Mouse (Mus musculus): Measurements from ENCODE around the gene Hspd1.

Gene Hspd1

DNA sequence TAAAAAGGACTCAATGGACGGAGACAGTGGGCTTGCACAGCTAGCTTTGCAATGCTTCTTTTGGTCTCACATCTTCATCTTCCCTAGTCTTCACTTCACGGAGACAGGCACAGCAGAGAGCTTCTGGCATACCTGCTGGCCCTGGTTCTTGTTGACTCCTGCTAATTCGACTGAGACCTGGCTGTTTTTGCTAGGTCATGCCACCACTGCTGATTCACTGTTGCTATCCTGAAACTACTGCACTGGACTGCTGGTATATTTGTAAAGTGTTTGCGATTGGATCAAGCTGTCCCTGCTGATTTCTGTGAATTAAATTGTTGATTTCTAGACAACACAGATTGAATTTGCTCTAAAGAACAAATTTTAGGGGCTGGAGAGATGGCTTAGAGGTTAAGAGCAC is 46.4 kb downstream of the Hspd1 start:
- no peak for DNase-seq (ENCODE audit: low spot score in 2 of 2)

DNA sequence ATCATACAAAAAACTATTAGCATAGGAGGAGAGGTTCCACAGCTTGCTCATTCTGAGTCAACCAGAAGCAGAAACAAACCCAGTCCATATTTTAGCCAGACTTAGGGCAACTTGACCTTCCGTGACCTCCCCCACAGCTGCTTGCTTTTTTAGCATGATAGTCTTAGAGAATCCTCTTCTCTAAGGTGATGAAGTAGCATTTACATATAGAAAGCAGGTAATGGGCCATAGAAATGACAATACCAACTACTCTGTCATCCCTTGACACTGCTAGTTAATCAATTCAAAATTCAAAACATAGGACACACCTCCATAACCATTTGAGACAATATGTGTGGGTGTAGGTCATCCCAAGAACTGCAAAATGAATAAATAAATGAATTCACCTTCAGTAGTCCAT is 48.1 kb downstream of the Hspd1 start:
- DNase-seq (ENCODE audit: low spot score in 2 of 2), result no peak

DNA sequence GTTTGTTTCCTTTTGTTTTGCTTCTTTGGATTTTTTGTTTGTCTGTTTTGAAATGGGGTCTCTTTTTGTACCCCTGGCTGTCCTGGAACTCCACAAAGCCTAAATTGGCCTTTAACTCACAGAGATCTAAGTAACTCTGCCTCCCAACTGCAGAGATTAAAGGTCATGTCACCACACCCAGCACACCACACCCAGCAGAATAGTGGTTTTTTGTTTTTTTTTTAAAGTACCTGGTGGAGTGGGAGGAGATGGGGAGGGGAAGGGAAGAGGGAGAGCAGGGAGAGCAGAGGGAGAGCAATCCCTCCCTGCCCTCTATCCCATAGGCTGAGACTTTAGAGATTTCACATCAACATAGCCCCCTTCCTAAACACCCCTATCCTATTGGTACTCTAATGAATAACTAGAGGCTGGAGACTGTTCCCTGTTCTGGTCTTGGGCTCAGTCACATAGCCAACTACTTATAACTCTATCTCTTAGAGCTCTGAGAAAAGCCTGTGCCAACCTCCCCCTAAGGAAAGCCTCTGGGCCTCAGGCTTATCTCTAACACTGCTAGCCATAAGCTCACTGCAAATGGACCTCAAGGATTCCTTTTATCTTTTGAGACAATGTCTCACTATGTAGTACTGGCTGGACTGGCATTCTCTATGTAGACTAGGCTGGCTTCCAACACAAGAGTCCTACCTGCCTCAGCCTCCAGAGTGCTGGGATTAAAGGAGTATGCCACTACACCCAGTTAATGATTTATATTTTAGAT is 56.8 kb downstream of the Hspd1 start:
- no peak for DNase-seq (ENCODE audit: low spot score in 2 of 2)

DNA sequence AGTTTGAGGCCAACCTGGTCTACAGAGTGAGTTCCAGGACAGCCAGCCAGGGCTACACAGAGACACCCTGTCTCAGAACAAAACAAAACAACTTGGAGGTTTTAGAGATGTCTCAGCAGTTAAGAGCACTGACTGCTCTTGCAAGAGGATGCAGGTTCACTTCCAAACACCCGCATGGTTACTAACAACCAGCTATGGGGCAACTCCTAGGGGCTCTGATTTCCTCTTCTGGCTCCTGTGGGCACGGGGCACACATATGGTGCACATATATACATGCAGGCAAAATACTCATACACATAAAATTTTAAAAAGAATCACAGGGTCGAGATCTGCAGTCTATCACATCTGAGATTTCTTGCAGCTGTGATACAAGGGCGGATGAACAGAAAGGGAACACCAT is 58.6 kb downstream of the Hspd1 start:
- no peak for DNase-seq (ENCODE audit: low spot score in 2 of 2)

DNA sequence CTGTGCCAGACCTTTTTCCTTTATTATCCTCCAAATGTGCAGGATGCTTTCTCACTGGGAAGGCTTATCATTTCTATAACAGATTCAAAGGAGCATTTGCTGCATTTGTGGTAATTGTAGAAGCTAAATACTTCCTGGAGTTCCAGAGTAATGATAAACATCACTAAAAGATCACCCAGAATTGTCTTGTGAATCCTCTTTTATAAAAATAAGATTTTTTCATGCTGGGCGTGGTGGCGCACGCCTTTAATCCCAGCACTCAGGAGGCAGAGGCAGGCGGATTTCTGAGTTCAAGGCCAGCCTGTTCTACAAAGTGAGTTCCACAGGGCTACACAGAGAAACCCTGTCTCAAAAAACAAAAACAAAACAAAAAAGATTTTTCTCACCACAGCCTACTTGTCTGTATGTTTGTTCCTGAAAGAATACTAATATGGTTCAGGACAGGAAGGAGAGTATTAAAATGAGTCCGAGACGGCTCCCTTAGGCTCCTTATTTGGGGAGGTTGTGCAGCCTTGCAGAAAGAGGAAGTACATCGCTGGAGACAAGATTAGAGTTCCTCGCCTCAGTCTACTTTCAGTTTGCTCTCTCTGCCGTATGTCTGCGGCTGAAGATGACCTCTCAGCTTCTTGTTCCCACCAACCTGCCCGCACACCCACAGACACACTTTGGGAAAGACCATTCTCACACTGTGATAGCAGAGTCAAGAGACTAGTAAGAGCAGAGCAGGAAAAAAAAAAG is 59.4 kb downstream of the Hspd1 start:
- no peak for DNase-seq (ENCODE audit: low spot score in 2 of 2)

DNA sequence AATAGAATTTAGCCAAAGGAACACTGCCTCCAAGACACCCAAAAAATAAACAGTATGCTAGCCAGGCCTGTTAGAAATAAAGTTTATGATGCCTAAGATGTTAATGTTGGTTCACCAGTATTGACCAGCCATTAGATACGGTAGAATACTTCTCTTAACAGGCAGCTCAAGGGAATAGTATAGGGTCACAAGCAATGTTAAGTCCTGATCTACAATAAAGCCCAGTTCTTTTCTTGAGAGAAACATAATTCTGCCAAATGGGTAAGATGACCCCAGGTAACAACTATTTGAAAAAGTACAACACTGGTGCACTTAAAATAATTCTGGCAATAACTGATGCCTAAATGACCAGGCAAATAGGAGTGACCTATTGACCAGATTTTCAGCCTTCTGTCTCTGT is 60.1 kb downstream of the Hspd1 start:
- DNase-seq (ENCODE audit: low spot score in 2 of 2), result no peak

Measured in frontal cortex, postnatal 14 days (tissue).